Mouse (Mus musculus) lung, postnatal 0 days (tissue): ENCODE measurements at regions not wholly inside any gene's neighbourhood (a gene's known extent, or its start where the extent isn't known, plus 50 kb on each side); places are given as distances from the start of the nearest gene placed in this dataset.
"Not testable (repeated sequence)": the region's sequence is repeated elsewhere in the genome, so short reads cannot be mapped to it uniquely, and the experiment has no call there.

ENCODE experiments used
- CTCF ChIP-seq: IDR thresholded peaks from 2 replicates; pipeline ENCODE4 v1.5.1; 2016; ENCODE audit warnings: antibody characterized with exemption, mild to moderate bottlenecking
- EP300 ChIP-seq: IDR thresholded peaks from 2 replicates; pipeline ENCODE4 v1.6.1; 2016; ENCODE audit warnings: antibody characterized with exemption, mild to moderate bottlenecking, control low read depth

DNA sequence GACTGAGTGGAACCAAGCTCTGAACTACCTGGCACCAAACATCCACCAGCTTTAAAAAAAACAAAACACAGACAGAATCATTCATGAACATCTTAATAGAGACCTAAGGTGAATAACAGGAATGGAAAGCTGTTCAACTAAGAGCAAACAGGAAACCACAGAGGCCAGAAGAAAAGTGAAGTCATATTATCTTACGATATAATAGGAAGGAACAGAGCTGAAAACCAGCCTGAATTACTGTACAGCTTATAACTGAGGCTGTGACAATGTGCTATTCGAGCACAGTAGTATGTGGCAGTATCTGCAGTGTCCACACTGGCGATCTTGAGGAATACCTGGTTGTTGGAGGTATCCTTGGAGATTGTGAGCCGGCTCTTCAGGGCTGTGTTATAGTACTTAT, 480.6 kb upstream of the Zfp386 start:
- TF ChIP-seq CTCF, EP300: not testable (repeated sequence)
